Mouse (Mus musculus) lung, postnatal 36 days (tissue): ENCODE measurements around the gene Cd300a.

Experiments
- DNase-seq: peaks from one replicate; pipeline ENCODE4 v3.0.0; 2022; ENCODE audit warnings: mixed read lengths

Cd300a gene

GRCm38 (mm10) chr11:114889991-114890518 lies at the start of gene Cd300a:
Gene Cd300a (plus strand): TSS chr11:114890041.
- peak; percentile 47 for DNase-seq

- no peak for DNase-seq
Measured at GRCm38 (mm10) chr11:114843818-114844463, 45.9 kb upstream of the Cd300a start.

GRCm38 (mm10) chr11:114844464-114845220 lies 45.2 kb upstream of the Cd300a start:
- DNase-seq = no peak

GRCm38 (mm10) chr11:114846336-114846735 lies 43.5 kb upstream of the Cd300a start:
- no peak for DNase-seq

- no peak for DNase-seq
Measured at GRCm38 (mm10) chr11:114847008-114847407, 42.8 kb upstream of the Cd300a start.

- no peak for DNase-seq
Measured at GRCm38 (mm10) chr11:114849572-114849971, 40.3 kb upstream of the Cd300a start.

- no peak for DNase-seq
Measured at GRCm38 (mm10) chr11:114850066-114850451, 39.8 kb upstream of the Cd300a start.

- peak; percentile 37 for DNase-seq
Measured at GRCm38 (mm10) chr11:114850452-114851268, 39.2 kb upstream of the Cd300a start, which contains the start of gene Gprc5c. Gene Gprc5c (plus strand): TSS chr11:114851152.

GRCm38 (mm10) chr11:114851269-114851607 lies 38.6 kb upstream of the Cd300a start:
- no peak for DNase-seq

GRCm38 (mm10) chr11:114851608-114852310 lies 38.1 kb upstream of the Cd300a start:
- peak; percentile 75 for DNase-seq

- DNase-seq = peak; percentile 30
Measured at GRCm38 (mm10) chr11:114852311-114853173, 37.3 kb upstream of the Cd300a start.

- no peak for DNase-seq
Measured at GRCm38 (mm10) chr11:114853174-114853838, 36.5 kb upstream of the Cd300a start.

- DNase-seq = no peak
Measured at GRCm38 (mm10) chr11:114854581-114854980, 35.3 kb upstream of the Cd300a start.

GRCm38 (mm10) chr11:114856125-114856524 lies 33.7 kb upstream of the Cd300a start:
- no peak for DNase-seq

GRCm38 (mm10) chr11:114858641-114859040 lies 31.2 kb upstream of the Cd300a start:
- DNase-seq = no peak

- DNase-seq = no peak
Measured at GRCm38 (mm10) chr11:114861057-114861456, 28.8 kb upstream of the Cd300a start.

- DNase-seq = no peak
Measured at GRCm38 (mm10) chr11:114862687-114863086, 27.2 kb upstream of the Cd300a start.

GRCm38 (mm10) chr11:114863918-114864420 lies 25.9 kb upstream of the Cd300a start:
- DNase-seq = no peak

- no peak for DNase-seq
Measured at GRCm38 (mm10) chr11:114865999-114866398, 23.8 kb upstream of the Cd300a start.

GRCm38 (mm10) chr11:114866486-114867360 lies 23.1 kb upstream of the Cd300a start:
- DNase-seq = peak; percentile 66
